Mouse (Mus musculus) 3134 (cell line): Measurements from ENCODE around the gene Ube2c.

Experiments used
- DNase-seq: peaks from one replicate; pipeline ENCODE4 v3.0.0-alpha.2; 2011; ENCODE audit warnings: low spot score; ENCODE audit not compliant: insufficient read length; ENCODE audit errors: extremely low read depth

The Ube2c gene

DNA sequence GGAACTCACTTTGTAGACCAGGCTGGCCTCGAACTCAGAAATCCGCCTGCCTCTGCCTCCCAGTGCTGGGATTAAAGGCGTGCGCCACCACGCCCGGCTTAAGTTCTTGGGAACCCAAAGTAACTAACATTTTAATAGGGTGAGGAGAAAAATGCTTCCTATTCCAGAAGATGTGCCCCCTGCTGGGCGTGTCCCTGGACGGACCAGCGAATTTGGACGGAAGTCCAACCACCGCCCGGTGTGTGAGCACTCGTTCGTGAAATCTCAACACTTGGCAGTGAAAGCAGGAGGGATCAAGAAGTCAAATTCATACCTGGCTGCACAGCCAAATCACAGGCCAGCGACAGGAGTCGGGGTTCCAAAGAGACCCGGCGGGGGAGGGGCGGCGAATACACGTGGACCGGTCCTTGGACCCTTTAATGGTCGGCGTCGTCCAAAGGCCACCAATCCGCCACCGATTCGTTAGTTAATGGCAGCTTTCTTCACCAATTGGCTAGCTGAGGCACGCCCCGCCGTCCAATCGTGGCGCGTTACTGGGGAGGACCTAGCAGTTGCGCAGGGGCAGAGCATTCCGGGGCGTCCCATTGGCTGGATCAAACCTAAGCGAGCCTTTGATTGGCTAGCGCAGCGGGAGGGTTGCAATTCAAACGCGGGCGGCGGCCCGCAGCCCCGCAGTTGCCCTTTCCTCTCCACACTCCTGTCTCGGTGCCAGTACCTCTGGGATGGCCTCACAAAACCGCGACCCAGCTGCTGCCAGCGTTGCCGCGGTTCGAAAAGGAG, at the start of gene Ube2c:
Gene Ube2c, plus strand, starts transcription at position 641 of the 780 bp plus-strand sequence.
- peak; percentile 98 for DNase-seq

DNA sequence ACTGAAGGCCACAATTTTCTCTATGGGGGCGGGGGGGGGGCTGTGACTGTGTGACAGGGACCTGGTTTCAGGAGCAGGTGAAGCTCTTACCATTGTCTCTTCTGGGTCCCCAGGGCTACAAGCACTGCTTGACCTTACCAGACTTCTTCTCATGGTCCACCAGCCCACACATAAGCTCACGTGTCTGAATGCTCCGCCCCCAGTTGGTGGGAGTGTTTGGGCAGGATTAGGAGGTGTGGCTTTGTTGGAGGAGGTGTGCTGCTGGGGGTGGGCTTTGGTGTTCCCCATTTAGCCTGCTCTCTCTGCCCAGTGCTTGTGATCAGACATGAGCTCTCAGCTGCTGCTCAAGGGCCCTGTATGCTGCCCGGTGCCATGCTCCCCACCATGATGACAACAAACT, 46.4 kb upstream of the Ube2c start:
- DNase-seq = no peak

DNA sequence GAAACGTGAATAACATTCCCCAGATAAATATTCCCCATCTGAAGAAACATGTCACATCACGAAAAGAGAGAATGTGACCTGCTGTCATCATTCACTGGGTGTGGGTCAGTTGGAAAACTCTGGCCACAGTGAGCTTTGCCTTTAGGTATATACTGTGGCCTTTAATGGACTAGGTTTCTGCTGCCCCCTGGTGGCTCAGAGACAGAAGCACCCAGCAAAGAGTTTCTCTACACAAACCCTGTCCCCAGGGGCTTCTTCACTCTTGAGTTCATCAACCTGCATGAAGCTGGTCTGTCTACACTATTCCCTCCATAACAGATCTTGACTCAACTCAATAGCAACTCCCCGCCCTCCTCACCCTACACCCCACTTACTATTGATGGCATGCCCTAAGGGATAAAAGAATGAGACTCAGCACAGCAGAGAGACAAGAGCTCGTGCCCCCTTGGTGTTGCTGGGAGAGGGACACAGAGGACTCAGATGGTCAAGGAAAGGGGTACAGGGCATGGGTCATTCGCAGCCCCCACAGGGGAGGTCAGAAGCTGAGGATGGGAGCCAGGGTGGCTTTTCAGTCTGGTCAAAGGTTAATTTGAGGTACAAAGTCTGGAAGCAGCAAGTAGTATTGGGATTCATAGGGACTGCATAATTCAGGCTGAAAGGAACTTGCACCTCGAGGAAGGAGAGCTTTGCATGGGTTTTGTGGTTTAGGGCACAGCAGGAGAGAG, 43.6 kb upstream of the Ube2c start:
- DNase-seq = no peak

DNA sequence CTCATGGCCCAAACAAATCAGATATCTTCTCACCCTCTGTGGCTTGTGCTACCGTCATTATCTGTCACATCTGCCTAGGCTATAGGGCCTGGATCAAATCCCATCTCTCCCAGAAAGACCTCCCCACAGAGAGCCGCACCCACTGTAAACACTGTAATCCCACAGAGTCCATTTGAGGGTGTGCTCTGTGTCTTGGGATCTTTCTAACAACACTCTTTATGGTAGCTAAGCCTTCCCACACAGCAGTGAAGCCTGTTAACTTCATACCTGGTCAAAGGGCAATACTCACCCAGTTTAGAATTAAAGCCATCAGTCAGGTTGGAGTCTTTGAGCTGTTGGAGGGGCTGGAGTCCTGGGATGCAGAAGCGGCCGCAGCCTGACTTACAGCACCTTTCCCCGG, 38.0 kb upstream of the Ube2c start:
- no peak for DNase-seq

DNA sequence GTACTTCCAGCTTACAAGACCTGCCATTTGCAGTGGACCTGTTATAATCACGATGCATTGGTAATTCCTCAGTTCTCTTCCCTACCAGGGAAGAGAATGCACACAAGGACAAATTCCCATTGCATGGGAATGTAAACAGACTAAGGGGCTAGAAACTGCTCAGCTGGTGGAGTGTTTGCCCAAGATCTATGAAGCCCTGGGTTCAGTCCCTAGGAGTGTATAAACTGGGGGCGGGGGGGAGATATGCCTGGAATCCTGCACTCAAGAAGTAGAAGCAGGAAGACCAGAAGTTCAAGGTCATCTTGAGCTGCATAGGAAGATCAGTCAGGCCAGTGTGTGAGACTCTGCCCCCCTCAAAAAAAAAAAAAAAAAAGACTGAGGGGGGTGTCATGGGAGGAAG, 36.4 kb upstream of the Ube2c start:
- DNase-seq = no peak

DNA sequence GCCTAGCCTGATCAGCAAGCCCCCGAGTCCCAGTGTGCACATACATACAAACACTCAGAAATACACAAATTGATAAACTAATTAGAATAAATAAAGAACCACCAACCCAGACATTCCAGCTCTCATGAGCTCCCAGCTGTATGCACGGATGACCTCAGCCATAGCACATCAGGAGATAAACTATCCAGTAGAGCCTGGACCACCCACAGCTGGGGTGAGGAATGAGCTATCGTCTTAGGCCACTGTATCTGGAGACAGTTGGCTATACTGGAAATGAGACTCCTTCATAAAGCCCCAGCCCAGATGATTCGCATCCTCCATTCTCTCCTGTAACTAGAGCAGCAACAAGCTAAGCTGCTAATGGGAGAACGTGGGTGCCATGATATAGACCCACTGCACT, 34.9 kb upstream of the Ube2c start:
- no peak for DNase-seq

DNA sequence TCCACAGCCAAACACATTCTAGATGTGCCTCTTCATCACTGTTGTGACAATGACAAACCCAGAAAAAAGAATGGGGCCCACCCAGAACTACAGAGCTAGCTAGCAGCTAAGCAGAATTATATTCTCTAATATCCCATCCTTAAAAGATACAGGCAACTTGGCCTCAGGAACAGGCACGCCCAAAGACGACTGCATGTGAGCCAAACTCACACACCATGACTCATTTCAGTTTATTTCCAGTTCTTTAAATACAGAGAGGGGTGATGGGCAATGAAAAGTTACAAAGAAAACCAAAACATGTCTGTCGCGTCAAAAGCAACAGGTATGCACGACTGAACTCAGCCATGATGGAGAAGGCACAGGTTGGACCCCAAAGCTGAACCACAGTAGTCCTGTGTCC, 34.3 kb upstream of the Ube2c start:
- DNase-seq = no peak

DNA sequence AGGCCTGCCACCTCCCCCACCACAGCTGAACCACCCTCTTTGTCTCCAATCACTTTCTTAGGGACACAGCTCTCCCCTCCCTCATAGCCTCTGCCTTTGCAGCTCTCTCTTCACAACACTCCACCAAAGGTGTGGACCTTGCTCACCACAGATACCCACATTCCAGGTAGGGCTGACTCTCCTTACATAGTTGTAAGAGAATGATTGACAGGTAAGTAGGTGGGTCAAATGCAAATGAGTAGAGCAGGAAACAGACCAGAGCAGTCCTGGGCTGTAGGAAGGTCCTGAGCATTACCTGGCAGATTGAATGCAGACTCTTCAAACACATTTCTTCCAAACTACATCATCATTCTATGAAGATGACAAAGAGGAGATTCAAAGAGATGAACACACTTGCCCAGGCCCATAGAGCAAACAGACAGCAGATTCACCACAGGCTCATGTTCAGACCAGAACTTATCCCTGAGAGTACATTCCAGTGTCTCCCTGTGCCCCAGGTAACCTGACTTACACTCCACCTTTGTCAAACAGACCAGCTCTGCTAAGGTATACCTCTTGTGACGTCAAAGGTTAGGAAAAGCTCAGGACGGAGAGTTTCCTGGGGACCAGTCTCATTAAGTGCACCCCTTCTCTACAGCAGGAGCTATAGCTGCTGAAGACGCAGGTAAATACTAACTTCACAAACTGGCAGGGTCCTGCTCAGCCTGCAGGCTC, 32.2 kb upstream of the Ube2c start:
- no peak for DNase-seq

DNA sequence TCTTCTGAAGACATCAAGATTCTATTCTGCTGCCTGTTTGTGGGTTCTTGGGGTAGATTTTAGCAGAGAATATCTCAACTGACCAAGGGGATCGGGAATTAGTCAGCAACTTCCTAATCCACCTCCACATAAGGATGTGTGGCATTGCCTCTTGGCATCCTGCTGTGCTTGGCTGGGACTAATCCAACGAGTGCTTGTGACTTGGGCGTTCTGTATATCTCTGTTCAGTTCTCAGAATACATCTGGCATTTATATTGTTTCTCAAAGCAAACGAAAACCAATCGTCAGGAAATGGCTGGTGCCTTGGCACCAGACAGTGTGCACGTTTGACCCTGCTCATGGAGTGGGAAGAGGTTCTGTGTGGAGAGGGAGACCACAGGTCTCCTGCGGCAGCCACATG, 29.8 kb upstream of the Ube2c start:
- DNase-seq = no peak

DNA sequence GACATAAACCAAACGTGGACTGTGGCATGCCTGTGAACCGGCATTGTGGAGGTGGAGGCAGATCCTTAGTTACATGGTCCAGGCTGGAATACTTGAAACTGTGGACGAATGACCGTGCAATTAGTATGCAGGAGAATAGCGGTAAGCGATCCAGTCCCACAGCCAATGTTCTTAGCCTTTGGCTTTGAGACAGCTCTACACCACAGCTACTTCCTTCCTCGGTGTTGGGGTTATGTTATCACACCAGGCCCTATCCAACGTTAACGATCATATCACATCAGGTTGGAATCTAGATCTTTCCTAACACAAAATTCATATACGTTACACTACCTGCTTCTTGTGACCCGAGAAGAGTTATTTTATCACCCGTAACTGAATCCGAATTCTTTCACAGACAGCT, 24.7 kb upstream of the Ube2c start:
- DNase-seq = no peak

DNA sequence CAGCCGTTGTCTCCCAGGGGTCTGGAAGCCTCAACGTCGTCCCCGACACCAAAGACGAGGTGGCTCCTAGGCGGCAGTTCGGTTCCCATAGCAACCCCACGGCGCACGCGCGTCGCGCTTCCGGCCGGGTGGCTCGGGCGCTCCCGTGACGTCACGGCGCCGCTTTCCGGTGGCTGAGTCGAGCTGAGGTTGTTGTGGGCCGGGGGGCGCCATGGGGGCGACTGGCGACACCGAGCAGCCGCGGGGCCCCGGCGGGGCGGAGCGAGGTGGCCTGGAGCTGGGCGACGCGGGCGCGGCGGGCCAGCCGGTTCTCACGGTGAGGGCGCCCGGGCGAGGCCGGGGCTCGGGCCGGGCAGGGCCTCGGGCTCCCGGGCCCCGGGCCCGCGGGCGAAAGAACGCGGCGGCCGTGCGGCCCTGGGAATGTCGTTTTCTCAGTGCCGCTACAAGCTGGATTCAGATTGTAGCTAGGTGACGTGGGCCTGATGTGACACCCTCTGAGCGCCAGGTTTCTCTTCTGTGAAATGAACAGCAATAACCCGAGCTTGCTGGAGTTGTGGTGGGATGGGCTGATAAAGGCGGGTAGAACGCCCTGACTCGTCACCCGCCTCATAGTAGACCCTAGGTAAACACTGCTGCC, 23.7 kb upstream of the Ube2c start, which contains the start of the genes Wfdc3 and Dnttip1:
Gene Wfdc3, minus strand, starts transcription at position 89 of the 637 bp plus-strand sequence.
Gene Dnttip1, plus strand, starts transcription at position 141 of the 637 bp plus-strand sequence.
- DNase-seq = peak; percentile 90

DNA sequence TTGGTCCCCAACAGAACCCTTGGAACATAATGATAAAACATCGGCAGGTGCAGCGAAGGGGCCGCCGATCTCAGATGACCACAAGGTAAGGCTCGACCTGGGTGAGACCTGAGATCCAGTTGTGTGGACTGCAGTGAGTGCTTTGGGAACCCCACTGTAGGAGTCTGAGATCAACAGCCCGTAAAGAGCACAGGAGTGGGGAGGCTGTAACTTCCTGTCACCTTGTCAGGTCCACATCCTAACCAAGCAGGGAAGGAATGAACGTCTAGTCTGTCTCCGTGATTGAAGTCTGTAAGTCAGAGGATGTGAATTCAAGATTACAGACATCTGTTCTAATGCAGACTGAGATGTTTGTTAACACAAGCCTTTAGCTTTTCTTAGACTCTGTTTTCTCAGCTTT, 23.0 kb upstream of the Ube2c start:
- no peak for DNase-seq

DNA sequence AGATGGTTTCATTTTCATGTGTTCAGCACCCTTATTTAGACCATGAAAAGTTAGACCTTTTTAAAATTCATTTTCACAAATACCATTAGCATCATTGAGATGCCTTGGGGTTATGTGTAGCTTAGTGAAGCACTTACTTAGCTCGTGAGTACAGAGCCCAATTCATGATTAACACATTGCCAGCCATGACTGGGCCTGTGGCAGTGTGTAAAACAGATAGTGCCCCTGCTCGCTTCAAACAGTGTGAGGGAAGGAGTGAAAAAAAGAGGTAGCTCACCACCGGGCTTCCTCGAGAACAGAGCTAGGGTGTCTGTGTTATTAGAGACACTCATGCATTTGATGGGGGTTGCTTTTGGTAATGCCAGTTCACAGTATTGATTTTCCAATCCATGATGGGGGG, 21.5 kb upstream of the Ube2c start:
- no peak for DNase-seq

DNA sequence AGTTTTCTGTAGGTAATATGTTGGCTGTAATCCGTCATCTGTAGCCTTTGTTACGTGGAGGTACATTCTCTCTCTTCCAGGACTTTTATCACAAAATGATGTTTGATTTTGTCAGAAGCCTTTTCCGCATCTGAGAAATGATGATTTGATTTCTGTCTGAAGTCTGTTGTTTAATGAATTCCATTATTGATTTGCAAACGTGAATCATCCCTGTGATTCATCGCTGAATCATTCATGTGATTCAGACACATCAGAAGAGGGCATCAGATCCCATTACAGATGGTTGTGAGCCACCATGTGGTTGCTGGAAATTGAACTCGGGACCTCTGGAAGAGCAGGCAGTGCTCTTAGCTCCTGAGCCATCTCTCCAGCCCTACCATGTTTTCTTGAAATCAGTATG, 20.7 kb upstream of the Ube2c start:
- peak; percentile 48 for DNase-seq

DNA sequence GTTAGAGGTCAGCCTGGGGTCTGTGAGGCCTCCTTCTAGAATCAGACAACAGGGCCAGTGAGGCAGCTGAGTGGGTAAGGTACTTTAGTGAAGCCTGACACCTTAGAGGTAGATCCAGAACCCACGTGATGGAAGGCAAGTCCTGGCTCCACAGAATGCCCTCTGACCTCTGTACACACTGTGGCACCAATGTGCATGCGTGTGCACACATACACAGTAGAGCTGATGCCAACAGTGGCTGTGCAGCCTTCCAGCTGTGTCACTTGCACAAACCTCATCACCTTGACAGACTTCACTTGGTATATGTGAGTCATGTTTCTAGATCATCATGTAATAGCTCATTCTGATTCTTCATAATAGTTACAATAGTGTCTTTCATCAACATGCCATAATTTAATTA, 17.2 kb upstream of the Ube2c start:
- DNase-seq = no peak

DNA sequence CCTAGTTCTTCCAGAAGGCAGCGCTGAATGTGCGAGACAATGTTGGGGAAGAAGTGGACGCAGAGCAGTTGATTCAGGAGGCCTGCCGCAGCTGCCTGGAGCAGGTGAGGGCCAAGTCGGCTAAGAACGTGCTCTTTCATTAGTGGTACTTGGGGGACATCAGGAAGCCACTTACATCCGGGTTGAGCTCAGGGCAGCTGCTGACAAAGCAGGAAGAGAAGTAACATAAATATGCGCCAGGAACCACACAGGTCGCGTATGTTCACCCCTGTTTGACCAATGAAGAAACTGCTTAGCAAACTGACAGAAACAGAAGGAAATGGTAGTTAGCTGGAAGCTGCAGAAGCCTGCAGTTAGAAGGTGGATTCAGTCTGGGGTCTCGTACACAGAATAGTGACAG, 15.6 kb upstream of the Ube2c start:
- DNase-seq = no peak

DNA sequence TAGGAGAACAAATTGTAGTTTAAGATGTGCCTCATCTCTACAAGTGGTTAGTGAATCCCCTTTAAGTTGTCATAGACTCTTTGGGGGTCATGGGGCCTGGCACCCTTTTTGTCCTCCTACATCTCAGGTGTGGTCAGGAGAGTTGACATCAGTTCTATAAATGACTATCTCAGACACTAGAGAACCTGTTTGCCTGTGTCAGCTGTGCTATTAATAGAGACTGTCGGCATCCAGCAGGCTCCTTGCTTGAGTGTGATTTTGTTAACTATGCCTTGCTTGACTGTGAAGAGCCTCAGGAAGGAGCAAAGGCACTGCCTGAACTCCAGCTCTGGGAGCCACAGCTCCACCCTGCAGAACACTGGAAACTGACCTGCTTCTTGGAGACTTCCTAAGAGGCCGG, 14.9 kb upstream of the Ube2c start:
- DNase-seq = no peak

DNA sequence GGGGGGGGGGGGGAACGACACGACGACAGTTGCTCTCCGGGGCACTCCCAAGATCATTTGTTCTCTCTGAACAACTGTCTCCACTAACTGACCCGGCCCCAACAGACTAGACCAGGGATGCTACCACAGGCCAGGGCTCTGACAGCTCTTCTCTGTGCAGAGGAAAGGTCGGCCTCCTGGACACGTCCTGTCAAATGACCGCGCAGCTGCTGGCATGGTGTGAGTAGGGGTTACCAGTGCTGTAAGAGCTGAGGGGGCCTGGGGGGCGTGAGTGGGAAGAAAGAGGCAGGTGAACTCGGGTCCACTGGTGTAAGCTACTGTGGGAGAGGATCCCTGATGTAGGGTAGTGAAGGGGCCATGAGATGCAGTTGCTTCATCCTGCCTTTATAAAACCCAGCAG, 11.9 kb upstream of the Ube2c start:
- DNase-seq = no peak

DNA sequence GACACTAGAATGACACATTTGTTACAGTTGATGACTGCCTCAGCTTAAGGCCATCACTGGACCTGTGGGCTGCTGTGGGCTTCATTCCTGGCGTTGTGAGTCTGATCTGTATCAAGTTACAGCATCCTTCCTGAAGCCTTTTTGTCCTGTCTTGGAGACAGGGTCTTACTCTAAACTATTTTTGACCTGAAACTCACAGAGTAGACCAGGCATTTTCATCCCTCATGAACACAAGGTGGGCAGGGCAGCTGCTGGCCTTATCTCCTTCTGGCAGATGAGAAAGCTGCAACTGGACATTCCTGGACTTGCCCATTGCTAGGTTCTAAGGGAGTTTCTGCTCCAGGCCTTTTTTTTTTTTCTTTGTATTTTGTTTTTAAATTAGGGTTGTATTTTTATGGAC, 11.0 kb upstream of the Ube2c start:
- no peak for DNase-seq

DNA sequence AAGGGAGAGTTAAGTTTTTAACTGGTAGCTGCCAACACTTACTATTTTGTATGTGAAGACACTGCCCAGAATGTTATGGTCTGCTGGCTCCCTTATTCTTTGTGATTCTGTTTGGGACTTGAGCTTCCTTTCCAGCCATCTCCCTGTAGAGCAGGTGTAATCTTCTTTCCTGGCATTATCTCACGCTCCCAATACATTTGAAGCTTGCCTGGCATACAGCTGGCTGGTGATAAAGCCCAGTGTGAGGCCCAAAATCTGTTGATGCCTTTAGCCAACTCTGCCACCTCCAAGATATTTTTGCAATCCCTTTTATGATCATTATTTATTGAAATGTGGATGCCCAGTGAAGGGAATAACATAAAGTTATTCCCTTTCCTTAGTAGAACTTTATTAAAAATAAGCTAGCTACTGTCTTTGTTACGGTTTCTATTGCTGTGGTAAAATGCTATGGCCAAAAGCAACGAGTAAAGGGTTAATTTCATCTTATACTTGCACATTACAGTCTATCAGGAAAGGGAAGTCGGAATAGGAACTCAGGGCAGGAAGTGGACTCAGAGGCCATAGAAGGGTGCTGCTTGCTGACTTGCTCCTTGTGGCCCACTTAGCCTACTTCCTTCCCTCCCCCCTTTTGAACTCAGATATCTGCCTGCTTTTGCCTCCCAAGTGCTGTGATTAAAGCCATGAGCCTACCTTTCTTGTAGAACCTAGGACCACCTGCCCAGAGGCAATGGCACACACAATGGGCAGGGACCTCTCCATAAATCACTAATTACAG, 9.5 kb upstream of the Ube2c start:
- DNase-seq = no peak
